Mouse (Mus musculus) kidney, postnatal 0 days (tissue): Measurements from ENCODE around the gene Abcc4. TPM values are rescaled to one million over a fixed set of nuclear protein-coding genes. Genes with fewer than 3 reads are reported as not detected.

Source experiments
- ATAC-seq: fragments of 200-750 bp; cut with Nextera tagmentation; replicated peaks from 2 replicates; pipeline ENCODE4 v1.8.0; 2017; ENCODE audit warnings: low read depth, moderate number of reproducible peaks, moderate TSS enrichment, moderate library complexity; ENCODE audit not compliant: low FRiP score
- DNase-seq: peaks from one replicate; pipeline ENCODE4 v3.0.0-alpha.2; 2016; ENCODE audit warnings: low spot score
- H3K27ac ChIP-seq: fragments of 300-500 bp; sonication (generic); 2 replicates; pipeline ENCODE4 v1.5.1; 2014; ENCODE audit warnings: mild to moderate bottlenecking
- H3K27me3 ChIP-seq: fragments of 300-500 bp; sonication (generic); 2 replicates; pipeline ENCODE4 v1.6.1; 2014; ENCODE audit warnings: low read length, mixed read lengths; ENCODE audit not compliant: insufficient read depth
- H3K36me3 ChIP-seq: fragments of 300-500 bp; sonication (generic); 2 replicates; pipeline ENCODE4 v1.6.1; 2014; ENCODE audit warnings: low read length, mixed read lengths; ENCODE audit not compliant: insufficient read depth
- H3K4me1 ChIP-seq: fragments of 300-500 bp; sonication (generic); replicated peaks from 2 replicates; pipeline ENCODE4 v1.6.1; 2014; ENCODE audit warnings: antibody characterized with exemption, low read length, mixed read lengths; ENCODE audit not compliant: insufficient read depth
- H3K4me2 ChIP-seq: fragments of 300-500 bp; sonication (generic); 2 replicates; pipeline ENCODE4 v1.6.1; 2014; ENCODE audit warnings: mild to moderate bottlenecking, low read length, moderate library complexity, mixed read lengths
- H3K4me3 ChIP-seq: fragments of 300-500 bp; sonication (generic); replicated peaks from 2 replicates; pipeline ENCODE4 v1.5.1; 2014; ENCODE audit warnings: low read depth, low read length
- H3K9ac ChIP-seq: fragments of 300-500 bp; sonication (generic); 2 replicates; pipeline ENCODE4 v1.6.1; 2014; ENCODE audit warnings: low read depth, low read length
- H3K9me3 ChIP-seq: fragments of 300-500 bp; sonication (generic); replicated peaks from 2 replicates; pipeline ENCODE4 v1.6.1; 2016; ENCODE audit warnings: low read length, inconsistent platforms, mixed read lengths
- CTCF ChIP-seq: IDR thresholded peaks from 2 replicates; pipeline ENCODE4 v1.5.1; 2016; ENCODE audit warnings: antibody characterized with exemption, low read depth, mild to moderate bottlenecking, moderate library complexity
- WGBS: fragments of 180-500 bp; shearing (Covaris S2); extraction: QIAGEN DNeasy Blood & Tissue Kit; methylation state at CpG from one replicate; pipeline ENCODE4 v1.1.7; 2014; 5-methylcytosine and 5-hydroxymethylcytosine counted together
- polyA plus RNA-seq: library from polyadenylated mRNA; unstranded; fragments of >200 nt; fragmentation: Nextera tagmentation; extraction: Ambion mirVana; gene quantifications from 2 replicates; pipeline ENCODE4 v1.2.1, GENCODE M21; 2015

Abcc4 gene
- polyA plus RNA-seq, 1 experiment from 2014 or later, result 6.9 TPM

DNA sequence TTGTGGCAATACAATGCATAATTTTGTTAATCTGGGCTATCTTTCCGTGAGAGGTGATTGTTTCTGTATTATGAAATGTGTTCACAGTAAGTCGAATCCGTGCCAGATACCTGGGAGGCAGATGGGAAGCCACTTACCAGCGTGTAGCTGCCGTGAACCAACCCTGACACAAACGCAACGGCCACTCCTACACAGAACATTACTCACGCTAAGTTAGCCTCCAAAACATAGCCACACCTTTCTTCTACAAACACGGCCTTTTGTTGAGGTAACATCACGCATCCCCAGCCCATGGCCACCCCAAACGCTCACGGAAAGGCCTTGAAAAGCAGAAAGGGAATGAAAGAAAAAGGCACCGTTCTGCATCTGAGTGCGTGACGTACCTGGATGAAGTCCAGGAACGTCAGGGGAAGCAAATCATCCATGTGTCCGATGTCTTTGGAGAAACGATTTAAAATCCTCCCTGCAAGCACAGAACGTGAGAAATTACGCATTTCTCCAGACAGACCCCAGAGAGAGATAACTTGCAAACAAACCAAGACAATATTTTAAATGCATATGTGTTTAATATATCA is 153.0 kb downstream of the Abcc4 start:
- DNase-seq, result no peak
- no peak for ATAC-seq
- no peaks in the 10 kb centered on the region for H3K9me3 ChIP-seq
- H3K27ac ChIP-seq, result no peak overlapping the region
- TF ChIP-seq CTCF, result no peak
- no peaks in the 10 kb centered on the region for H3K27me3 ChIP-seq
- H3K36me3 ChIP-seq, result no peaks in the 10 kb centered on the region
- H3K4me2 ChIP-seq, result no peak overlapping the region
- H3K4me3 ChIP-seq, result no peak overlapping the region
- WGBS, result 75% methylated on average over 20 of the region's 20 CpGs
- H3K9ac ChIP-seq, result no peak overlapping the region
- H3K4me1 ChIP-seq, result 0 out of 2 replicates have a peak, but pooled peaks cover 7% of the 10 kb centered on the region

DNA sequence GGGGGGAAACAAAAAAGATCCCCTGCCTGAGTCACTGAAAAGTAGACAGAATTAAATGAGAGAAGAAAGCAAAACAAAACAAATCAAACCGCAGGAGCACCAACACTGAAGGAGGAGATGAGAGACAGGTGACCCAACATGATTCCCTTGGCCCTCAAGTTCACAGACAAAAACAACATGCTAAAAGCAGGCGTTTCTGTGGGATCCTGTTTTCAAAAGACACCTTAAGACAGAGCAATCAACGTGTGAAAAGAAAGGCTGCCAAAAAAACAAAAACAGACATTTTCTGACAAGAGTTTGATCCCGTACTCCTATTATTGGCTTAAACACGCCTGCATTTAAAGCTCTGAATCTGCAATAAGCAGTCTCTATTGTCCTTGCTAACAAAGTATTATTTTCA is 153.6 kb downstream of the Abcc4 start:
- no peak for TF ChIP-seq CTCF

DNA sequence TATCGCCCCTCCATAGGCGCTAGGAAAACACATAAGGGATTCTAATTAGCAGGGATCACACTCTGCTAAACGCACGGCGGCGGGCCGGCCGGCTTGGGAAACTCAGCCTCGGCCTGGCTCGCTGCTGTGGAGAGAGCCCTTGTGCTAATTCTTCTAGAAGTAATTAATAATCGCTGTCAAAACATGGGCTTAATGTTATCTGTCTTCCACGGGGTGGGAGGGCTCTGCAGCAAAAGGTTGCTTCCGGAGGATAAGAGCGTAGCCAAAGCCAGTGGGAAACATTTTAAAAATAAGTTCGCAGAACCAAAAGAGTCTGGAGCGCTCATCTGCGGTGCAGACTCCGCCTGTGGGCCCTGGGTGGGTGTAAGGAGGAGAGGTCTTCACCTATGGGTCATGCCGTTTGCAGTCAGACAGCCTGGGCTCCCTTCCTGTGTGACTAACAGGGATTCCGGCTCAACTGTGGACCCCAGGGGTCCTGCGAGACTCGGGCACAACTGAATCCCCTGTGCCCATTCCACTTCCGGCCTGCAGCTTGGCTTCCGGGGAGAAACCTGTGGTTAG is 154.2 kb downstream of the Abcc4 start:
- 19% methylated on average over 24 of the region's 24 CpGs for WGBS
- Histone ChIP-seq H3K4me1 (0 out of 2 replicates have a peak, but pooled peaks cover 7% of the 10 kb centered on the region), H3K4me3 (peak overlapping the region; percentile 24), H3K4me2 (peak overlapping the region; percentile 59), H3K9me3 (no peaks in the 10 kb centered on the region), H3K9ac (0 out of 2 replicates have a peak overlapping the region, but pooled peaks have one; percentile 23), H3K27me3 (no peaks in the 10 kb centered on the region), H3K36me3 (no peaks in the 10 kb centered on the region), H3K27ac (peak overlapping the region; percentile 8; the same call in 1 of the 2 replicates)
- TF ChIP-seq CTCF, result no peak
- peak; percentile 43; the same call in 1 of the 2 replicates for ATAC-seq
- DNase-seq, result peak; percentile 69

More for the DNA sequence above, 153.6 kb downstream of the Abcc4 start:
- H3K4me3 ChIP-seq, result no peak overlapping the region
- H3K27ac ChIP-seq, result no peak overlapping the region
- H3K27me3 ChIP-seq, result no peaks in the 10 kb centered on the region
- no peaks in the 10 kb centered on the region for H3K36me3 ChIP-seq
- WGBS, result 57% methylated on average over 5 of the region's 5 CpGs
- DNase-seq (no peak), ATAC-seq (no peak)
- no peaks in the 10 kb centered on the region for H3K9me3 ChIP-seq
- no peak overlapping the region for H3K9ac ChIP-seq
- no peak overlapping the region for H3K4me2 ChIP-seq
- 0 out of 2 replicates have a peak, but pooled peaks cover 7% of the 10 kb centered on the region for H3K4me1 ChIP-seq

DNA sequence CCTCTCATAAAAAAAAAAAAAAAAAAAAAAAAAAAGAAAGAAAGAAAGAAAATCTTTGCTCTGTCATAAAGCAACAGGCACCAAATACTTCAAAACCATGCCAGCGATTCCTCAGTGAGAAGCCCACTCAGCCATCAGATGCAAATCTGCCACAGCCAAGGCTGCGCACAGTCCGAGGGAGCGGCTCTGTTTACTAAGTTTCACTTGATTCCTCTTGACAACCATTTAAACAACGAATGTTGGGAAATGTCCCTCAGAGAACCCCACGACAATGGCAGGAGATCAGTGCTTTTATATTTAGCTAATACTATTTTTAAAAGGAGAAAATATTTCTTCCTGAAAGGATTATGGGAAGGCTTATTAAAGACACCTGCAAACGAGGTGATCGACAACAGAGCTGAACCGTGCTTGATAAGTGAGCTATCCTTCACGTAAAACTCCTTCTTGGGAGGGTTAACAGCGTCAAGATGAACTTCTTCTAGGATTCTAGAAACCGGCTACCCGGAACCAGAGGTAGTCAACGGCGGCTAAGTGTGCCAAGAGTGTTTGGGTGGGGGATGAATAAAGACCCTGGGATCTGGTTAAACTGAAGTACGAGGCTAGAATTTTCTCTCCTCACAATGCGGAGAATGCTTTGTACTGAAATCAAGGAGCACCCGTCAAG is 154.8 kb downstream of the Abcc4 start:
- H3K4me3 ChIP-seq, result peak overlapping the region; percentile 24
- no peak for ATAC-seq
- peak overlapping the region; percentile 8; the same call in 1 of the 2 replicates for H3K27ac ChIP-seq
- DNase-seq, result no peak
- no peaks in the 10 kb centered on the region for H3K9me3 ChIP-seq
- H3K27me3 ChIP-seq, result no peaks in the 10 kb centered on the region
- 30% methylated on average over 18 of the region's 18 CpGs for WGBS
- 0 out of 2 replicates have a peak, but pooled peaks cover 7% of the 10 kb centered on the region for H3K4me1 ChIP-seq
- H3K4me2 ChIP-seq, result peak overlapping the region; percentile 59
- no peak for TF ChIP-seq CTCF
- no peaks in the 10 kb centered on the region for H3K36me3 ChIP-seq
- H3K9ac ChIP-seq, result 0 out of 2 replicates have a peak overlapping the region, but pooled peaks have one; percentile 23

GRCm38 (mm10) chr14:118544493-118544892 is 161.5 kb downstream of the Abcc4 start:
- WGBS, result 85% methylated on average over 6 of the region's 6 CpGs

DNA sequence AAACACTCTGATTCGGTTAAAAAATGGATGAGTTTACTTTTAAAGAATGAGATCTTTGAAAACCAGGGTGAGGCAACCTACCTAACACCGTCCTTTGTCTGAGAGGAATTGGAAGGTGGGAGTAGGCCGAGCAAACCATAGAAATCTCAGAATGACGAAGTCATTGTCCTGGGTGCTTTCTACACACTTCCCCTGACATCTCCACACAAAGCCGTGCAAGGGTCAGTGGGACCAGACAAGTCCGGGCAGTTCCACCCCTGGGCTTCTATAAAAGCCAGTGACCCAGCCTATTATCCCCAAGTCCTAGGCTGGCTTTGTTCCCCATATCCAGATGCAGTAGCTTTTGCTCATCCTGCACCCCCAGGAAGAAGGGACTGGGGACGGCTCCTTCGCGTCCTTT is 163.1 kb downstream of the Abcc4 start:
- Histone ChIP-seq H3K9ac (no peak overlapping the region), H3K36me3 (no peaks in the 10 kb centered on the region), H3K27me3 (no peaks in the 10 kb centered on the region), H3K9me3 (no peaks in the 10 kb centered on the region), H3K4me3 (no peak overlapping the region), H3K4me1 (no peaks in the 10 kb centered on the region), H3K27ac (no peak overlapping the region), H3K4me2 (no peak overlapping the region)
- no peak for TF ChIP-seq CTCF
- DNase-seq, result no peak
- WGBS, result 87% methylated on average over 9 of the region's 9 CpGs
- ATAC-seq, result no peak

More at GRCm38 (mm10) chr14:118544493-118544892, 161.5 kb downstream of the Abcc4 start:
- no peak overlapping the region for H3K4me3 ChIP-seq
- TF ChIP-seq CTCF, result no peak
- no peak overlapping the region for H3K27ac ChIP-seq
- H3K9ac ChIP-seq, result no peak overlapping the region
- H3K27me3 ChIP-seq, result no peaks in the 10 kb centered on the region
- no peaks in the 10 kb centered on the region for H3K36me3 ChIP-seq
- ATAC-seq, result no peak
- no peaks in the 10 kb centered on the region for H3K9me3 ChIP-seq
- DNase-seq, result no peak
- H3K4me2 ChIP-seq, result no peak overlapping the region
- H3K4me1 ChIP-seq, result no peaks in the 10 kb centered on the region
